ENCODE assay signal across 33 mouse cellular contexts in the genomic region with DNA sequence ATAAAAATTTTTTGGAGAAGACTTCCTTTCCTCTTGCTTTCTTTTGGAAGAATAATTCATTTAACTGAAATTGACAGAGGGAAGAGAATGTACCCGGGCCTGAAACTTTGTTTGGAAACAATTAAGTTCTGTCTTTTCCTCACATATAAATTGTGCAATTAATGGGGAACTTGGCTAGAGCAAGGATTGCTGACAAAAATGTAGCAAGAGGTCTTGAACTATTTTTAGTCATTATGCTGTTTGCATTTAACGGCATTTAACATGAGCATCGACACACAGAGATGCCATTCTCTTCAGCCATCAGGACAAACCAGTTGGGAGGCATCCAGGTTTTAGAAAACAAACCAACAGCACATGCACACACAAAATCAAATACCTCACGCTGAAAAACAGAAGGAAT. TPM values are rescaled to one million over a fixed set of nuclear protein-coding genes. Genes with fewer than 3 reads are reported as not detected.
DNase-seq lines count a peak whose midpoint lies in the region; ATAC-seq and TF ChIP-seq lines count a peak whose summit lies in the region.
"Had no signal": no experiment of that assay in that cellular context is flagged by ENCODE, and none has a peak within 500 bp of the region (broad histone marks: within the 10 kb centered on the region; RNA-seq: fewer than 3 reads in every experiment).

No protein-coding gene starts in this region.

- no peak for ATAC-seq in embryonic facial prominence, embryonic 13.5 days (ENCODE audit: insufficient number of reproducible peaks, insufficient read depth, low FRiP score, low TSS enrichment, low read depth)
- peak; percentile 54 for ATAC-seq in lung, postnatal 0 days
- no peak for ATAC-seq in embryonic facial prominence, embryonic 15.5 days (ENCODE audit: insufficient number of reproducible peaks, low FRiP score, low TSS enrichment, low read depth)
- ATAC-seq: intestine, postnatal 0 days had no signal

- no peak overlapping the region for H3K4me3 ChIP-seq in embryonic facial prominence, embryonic 13.5 days
- H3K4me3 ChIP-seq in embryonic facial prominence, embryonic 10.5 days = no peak overlapping the region
- H3K4me3 ChIP-seq in lung, postnatal 0 days (ENCODE audit: low read depth, low read length) = no peak overlapping the region
- H3K4me3 ChIP-seq in embryonic facial prominence, embryonic 15.5 days (replicated peaks) = no peak overlapping the region
- H3K4me3 ChIP-seq: heart, embryonic 13.5 days; hindbrain, embryonic 12.5 days; left cerebral cortex, adult 2 months; limb, embryonic 15.5 days; midbrain, embryonic 12.5 days; neural tube, embryonic 12.5 days had no signal

- no peak overlapping the region for H3K9ac ChIP-seq in embryonic facial prominence, embryonic 13.5 days
- no peak overlapping the region for H3K9ac ChIP-seq in lung, postnatal 0 days (replicated peaks; ENCODE audit: low read depth)
- no peak overlapping the region for H3K9ac ChIP-seq in embryonic facial prominence, embryonic 15.5 days
- H3K9ac ChIP-seq: heart, embryonic 13.5 days; hindbrain, embryonic 12.5 days; limb, embryonic 15.5 days; midbrain, embryonic 12.5 days; neural tube, embryonic 12.5 days had no signal

- H3K9me3 ChIP-seq in embryonic facial prominence, embryonic 13.5 days = no peaks in the 10 kb centered on the region
- H3K9me3 ChIP-seq in embryonic facial prominence, embryonic 10.5 days = no peaks in the 10 kb centered on the region
- H3K9me3 ChIP-seq in lung, postnatal 0 days (ENCODE audit: low read length) = no peaks in the 10 kb centered on the region
- H3K9me3 ChIP-seq in embryonic facial prominence, embryonic 15.5 days (replicated peaks) = no peaks in the 10 kb centered on the region
- H3K9me3 ChIP-seq: heart, embryonic 13.5 days; hindbrain, embryonic 12.5 days; limb, embryonic 15.5 days; midbrain, embryonic 12.5 days; neural tube, embryonic 12.5 days had no signal

- intact Hi-C loops in heart, postnatal 25 days (cut with DNase I) = no loop called here

- H3K4me1 ChIP-seq in embryonic facial prominence, embryonic 13.5 days = peaks cover 7% of the 10 kb centered on the region
- no peaks in the 10 kb centered on the region; the same call in 1 of the 2 replicates for H3K4me1 ChIP-seq in embryonic facial prominence, embryonic 10.5 days
- no peaks in the 10 kb centered on the region for H3K4me1 ChIP-seq in lung, postnatal 0 days (ENCODE audit: insufficient read depth, low read depth, low read length)
- peaks cover 11% of the 10 kb centered on the region for H3K4me1 ChIP-seq in embryonic facial prominence, embryonic 15.5 days
- H3K4me1 ChIP-seq: heart, embryonic 13.5 days; hindbrain, embryonic 12.5 days; midbrain, embryonic 12.5 days; neural tube, embryonic 12.5 days had no signal

- no peak overlapping the region for H3K4me2 ChIP-seq in embryonic facial prominence, embryonic 13.5 days
- no peak overlapping the region for H3K4me2 ChIP-seq in lung, postnatal 0 days (replicated peaks; ENCODE audit: low read depth, low read length)
- no peak overlapping the region for H3K4me2 ChIP-seq in embryonic facial prominence, embryonic 15.5 days (replicated peaks)
- H3K4me2 ChIP-seq: heart, embryonic 13.5 days; hindbrain, embryonic 12.5 days; limb, embryonic 15.5 days; midbrain, embryonic 12.5 days; neural tube, embryonic 12.5 days had no signal

- H3K27ac ChIP-seq in embryonic facial prominence, embryonic 13.5 days = 0 out of 2 replicates have a peak overlapping the region, but pooled peaks have one; percentile 22
- H3K27ac ChIP-seq in embryonic facial prominence, embryonic 10.5 days (replicated peaks) = no peak overlapping the region
- H3K27ac ChIP-seq in lung, postnatal 0 days (ENCODE audit: low read length) = peak overlapping the region; percentile 54
- peak overlapping the region; percentile 63; the same call in 1 of the 2 replicates for H3K27ac ChIP-seq in embryonic facial prominence, embryonic 15.5 days (replicated peaks)
- H3K27ac ChIP-seq: heart, embryonic 13.5 days; hindbrain, embryonic 12.5 days; left cerebral cortex, adult 2 months; limb, embryonic 15.5 days; midbrain, embryonic 12.5 days; neural tube, embryonic 12.5 days had no signal

- no peak for DNase-seq in embryonic facial prominence, embryonic 10.5 days (ENCODE audit: low spot score)
- DNase-seq in lung, postnatal 0 days (ENCODE audit: low spot score) = peak; percentile 90
- DNase-seq in lung, postnatal 36 days = no peak
- peak; percentile 43 for DNase-seq in skeletal muscle tissue, adult 2 months (ENCODE audit: low read depth, low spot score)
- no peak for DNase-seq in thymus, postnatal 10 days (ENCODE audit: low spot score in 2 of 2)
- DNase-seq in heart, postnatal 25 days (ENCODE audit: low spot score) = no peak
- DNase-seq: cerebellum, adult 8-10 months; cerebellum, postnatal 36 days; heart, postnatal 14 days; layer of hippocampus, adult 9-11 months; lung, adult 18-20 months; lung, postnatal 4 days; retina, postnatal 1 day; right cerebral cortex, postnatal 25 days; thymus, postnatal 14 days had no signal

- no peaks in the 10 kb centered on the region for H3K36me3 ChIP-seq in embryonic facial prominence, embryonic 13.5 days
- no peaks in the 10 kb centered on the region for H3K36me3 ChIP-seq in embryonic facial prominence, embryonic 10.5 days (replicated peaks)
- no peaks in the 10 kb centered on the region for H3K36me3 ChIP-seq in lung, postnatal 0 days (ENCODE audit: insufficient read depth, low read length)
- H3K36me3 ChIP-seq in embryonic facial prominence, embryonic 15.5 days = no peaks in the 10 kb centered on the region
- H3K36me3 ChIP-seq: heart, embryonic 13.5 days; hindbrain, embryonic 12.5 days; limb, embryonic 15.5 days; midbrain, embryonic 12.5 days; neural tube, embryonic 12.5 days had no signal

- TF ChIP-seq CTCF in lung, postnatal 0 days (IDR thresholded peaks at IDR 0.05) = no peak

- WGBS in embryonic facial prominence, embryonic 13.5 days = 36% methylated on average over 4 of the region's 4 CpGs
- 66% methylated on average over 4 of the region's 4 CpGs for WGBS in embryonic facial prominence, embryonic 10.5 days
- 44% methylated on average over 4 of the region's 4 CpGs for WGBS in lung, postnatal 0 days
- WGBS in embryonic facial prominence, embryonic 15.5 days = 20% methylated on average over 4 of the region's 4 CpGs

- TF ChIP-seq EP300 in lung, postnatal 0 days (IDR thresholded peaks at IDR 0.05) = peak; percentile 69

- no peaks in the 10 kb centered on the region for H3K27me3 ChIP-seq in embryonic facial prominence, embryonic 13.5 days
- no peaks in the 10 kb centered on the region for H3K27me3 ChIP-seq in embryonic facial prominence, embryonic 10.5 days (replicated peaks; ENCODE audit: low read depth, poor library complexity, severe bottlenecking)
- H3K27me3 ChIP-seq in lung, postnatal 0 days (replicated peaks; ENCODE audit: insufficient read depth, low read length) = no peaks in the 10 kb centered on the region
- H3K27me3 ChIP-seq in embryonic facial prominence, embryonic 15.5 days = no peaks in the 10 kb centered on the region
- H3K27me3 ChIP-seq: heart, embryonic 13.5 days; hindbrain, embryonic 12.5 days; limb, embryonic 15.5 days; midbrain, embryonic 12.5 days; neural tube, embryonic 12.5 days had no signal

RNA-seq across cellular contexts. Expression of a gene that starts 36.6 kb away (rescaled TPM):
- not detected in 2 replicates for polyA plus RNA-seq in embryonic facial prominence, embryonic 13.5 days (2015; fragmentation: Nextera tagmentation; extraction: Ambion mirVana)
- polyA plus RNA-seq in embryonic facial prominence, embryonic 10.5 days (2016; fragmentation: Nextera tagmentation; extraction: Ambion mirVana) = not detected in 2 replicates
- not detected in 2 replicates for polyA plus RNA-seq in lung, postnatal 0 days (2015; fragmentation: Nextera tagmentation; extraction: Ambion mirVana)
- not detected in 2 replicates for polyA plus RNA-seq in embryonic facial prominence, embryonic 15.5 days (2015; fragmentation: Nextera tagmentation; extraction: Ambion mirVana)
- not detected for total RNA-seq in heart, postnatal 25 days (2021)
- total RNA-seq: adrenal gland, adult 18-20 months; gastrocnemius, adult 8-10 months; heart, postnatal 14 days; left cerebral cortex, adult 2 months; left cerebral cortex, postnatal 36 days had no signal
- polyA plus RNA-seq: forebrain, embryonic 11.5 days; gonadal fat pad, adult 2 months; heart, embryonic 13.5 days; hindbrain, embryonic 12.5 days; intestine, postnatal 0 days; kidney, embryonic 14.5 days; large intestine, adult 2 months; limb, embryonic 15.5 days; midbrain, embryonic 12.5 days; neural tube, embryonic 12.5 days; spleen, adult 2 months; testis, adult 2 months had no signal

Comparison
In these comparisons a context has a peak if more than half of its experiments do, and no peak if none do; other contexts are left out.
1. DNase-seq: peak in lung, postnatal 0 days (single experiment) and skeletal muscle tissue, adult 2 months (single experiment); none in embryonic facial prominence, embryonic 10.5 days (single experiment), lung, postnatal 36 days (single experiment), thymus, postnatal 10 days (0 of 2) and heart, postnatal 25 days (single experiment).